Mouse (Mus musculus) liver, embryonic 14.5 days (tissue): Measurements from ENCODE around the gene Csrnp3. TPM values are rescaled to one million over a fixed set of nuclear protein-coding genes. Genes with fewer than 3 reads are reported as not detected.

Source experiments
- ATAC-seq: fragments of 200-750 bp; cut with Nextera tagmentation; 2 replicates; pipeline ENCODE4 v1.8.0; 2017; ENCODE audit warnings: moderate number of reproducible peaks, mild to moderate bottlenecking, moderate library complexity; ENCODE audit not compliant: insufficient read depth
- DNase-seq, 3 experiments: peaks; one replicate each; pipeline ENCODE4 v3.0.0-alpha.2; 2012 to 2013; ENCODE audit warnings: low read depth in 3 of 3, low spot score in 3 of 3
- H3K27ac ChIP-seq: fragments of 300-500 bp; sonication (generic); 2 replicates; pipeline ENCODE4 v1.5.1; 2014; ENCODE audit warnings: moderate library complexity, mild to moderate bottlenecking, control low read depth, inconsistent platforms
- H3K27me3 ChIP-seq: fragments of 300-500 bp; sonication (generic); 2 replicates; pipeline ENCODE4 v1.6.1; 2014; ENCODE audit warnings: mild to moderate bottlenecking, low read length, moderate library complexity; ENCODE audit not compliant: control insufficient read depth, insufficient read depth
- H3K36me3 ChIP-seq: fragments of 300-500 bp; sonication (generic); replicated peaks from 2 replicates; pipeline ENCODE4 v1.6.1; 2014; ENCODE audit warnings: low read depth; ENCODE audit not compliant: control insufficient read depth, insufficient read depth
- H3K4me1 ChIP-seq, 2 experiments: fragments of 200-500 bp in 1 of 2; fragments of 300-500 bp in 1 of 2; sonication (generic) in 1 of 2; replicated peaks; 2 replicates each; pipeline ENCODE4 v1.6.1; 2012 to 2014; ENCODE audit warnings: antibody characterized with exemption in 1 of 2, inconsistent platforms in 1 of 2, low read length in 1 of 2; ENCODE audit not compliant: control insufficient read depth in 2 of 2, insufficient read depth in 2 of 2
- H3K4me2 ChIP-seq: fragments of 300-500 bp; sonication (generic); 2 replicates; pipeline ENCODE4 v1.6.1; 2014; ENCODE audit warnings: low read depth, mild to moderate bottlenecking, control low read depth, moderate library complexity
- H3K4me3 ChIP-seq, 2 experiments: fragments of 200-500 bp in 1 of 2; fragments of 300-500 bp in 1 of 2; sonication (generic) in 1 of 2; 2 replicates each; pipeline ENCODE4 v1.5.1; 2012 to 2014; ENCODE audit warnings: low read depth in 2 of 2, low read length in 2 of 2, mild to moderate bottlenecking in 2 of 2, control low read depth in 1 of 2, inconsistent platforms in 1 of 2, moderate library complexity in 1 of 2; ENCODE audit not compliant: insufficient read depth in 1 of 2
- H3K9ac ChIP-seq: fragments of 300-500 bp; sonication (generic); replicated peaks from 2 replicates; pipeline ENCODE4 v1.6.1; 2014; ENCODE audit warnings: mild to moderate bottlenecking, control low read depth, moderate library complexity
- H3K9me3 ChIP-seq: fragments of 300-500 bp; sonication (generic); 2 replicates; pipeline ENCODE4 v1.6.1; 2016; ENCODE audit warnings: low read length, mixed read lengths; ENCODE audit not compliant: control insufficient read depth
- CTCF ChIP-seq: IDR thresholded peaks from 2 replicates; pipeline ENCODE4 v1.5.1; 2016; ENCODE audit warnings: antibody characterized with exemption, low read depth, control low read depth
- EP300 ChIP-seq: IDR thresholded peaks from 2 replicates; pipeline ENCODE4 v1.6.1; 2016; ENCODE audit warnings: antibody characterized with exemption, low read depth
- WGBS: fragments of 180-500 bp; shearing (Covaris S2); extraction: QIAGEN DNeasy Blood & Tissue Kit; methylation state at CpG from one replicate; pipeline ENCODE4 v1.1.7; 2014; ENCODE audit not compliant: insufficient replicate concordance; 5-methylcytosine and 5-hydroxymethylcytosine counted together
- polyA plus RNA-seq, 2 experiments: library from polyadenylated mRNA; depleted of rRNA in 1 of 2; stranded (reverse) in 1 of 2; unstranded in 1 of 2; fragments of >200 nt; fragmentation: Nextera tagmentation in 1 of 2; extraction: Ambion mirVana in 1 of 2; gene quantifications; 2 replicates each; pipeline versions ENCODE4 v1.2.1 to v1.2.3; 2012 to 2014

The Csrnp3 gene
- polyA plus RNA-seq, 2 experiments: 0.02 TPM; not detected in 1

GRCm38 (mm10) chr2:65897084-65897483 is 51.5 kb downstream of the Csrnp3 start:
- TF ChIP-seq EP300: no peak
- H3K36me3 ChIP-seq: no peaks in the 10 kb centered on the region
- no peaks in the 10 kb centered on the region for H3K27me3 ChIP-seq
- no peaks in the 10 kb centered on the region for H3K9me3 ChIP-seq
- no peak overlapping the region for H3K4me2 ChIP-seq
- 63% methylated on average over 4 of the region's 4 CpGs for WGBS
- H3K9ac ChIP-seq: no peak overlapping the region
- ATAC-seq (no peak), DNase-seq (no peak)
- no peak overlapping the region for H3K4me3 ChIP-seq
- no peak overlapping the region for H3K27ac ChIP-seq
- H3K4me1 ChIP-seq: peaks cover 19% of the 10 kb centered on the region in 2 experiments

- no peak overlapping the region for H3K9ac ChIP-seq
- H3K4me3 ChIP-seq: no peak overlapping the region
- DNase-seq (no peak), ATAC-seq (no peak)
- H3K27ac ChIP-seq: no peak overlapping the region
- H3K27me3 ChIP-seq: no peaks in the 10 kb centered on the region
- no peaks in the 10 kb centered on the region for H3K36me3 ChIP-seq
- H3K9me3 ChIP-seq: no peaks in the 10 kb centered on the region
- no peak overlapping the region for H3K4me2 ChIP-seq
- WGBS: 54% methylated on average over 2 of the region's 2 CpGs
- H3K4me1 ChIP-seq: peaks cover under 1 to 4% of the 10 kb centered on the region in 2 experiments
- no peak for TF ChIP-seq EP300
- TF ChIP-seq CTCF: peak; percentile 2; the same call in 1 of the 2 replicates
These were observed 53.9 kb downstream of the Csrnp3 start for GRCm38 (mm10) chr2:65899478-65899877.

GRCm38 (mm10) chr2:65908526-65908925 is 63.0 kb downstream of the Csrnp3 start:
- Histone ChIP-seq H3K4me3 (no peak overlapping the region), H3K9me3 (no peaks in the 10 kb centered on the region), H3K27me3 (no peaks in the 10 kb centered on the region), H3K9ac (no peak overlapping the region), H3K36me3 (no peaks in the 10 kb centered on the region), H3K4me2 (no peak overlapping the region), H3K4me1 (no peaks in the 10 kb centered on the region), H3K27ac (no peak overlapping the region)
- DNase-seq: no peak
- ATAC-seq: no peak
- WGBS: 65% methylated on average over 3 of the region's 3 CpGs
- TF ChIP-seq EP300 (no peak), CTCF (no peak)

GRCm38 (mm10) chr2:65909724-65910521 is 64.4 kb downstream of the Csrnp3 start:
- no peak for ATAC-seq
- DNase-seq: no peak
- H3K9ac ChIP-seq: no peak overlapping the region
- no peak for TF ChIP-seq CTCF
- no peak for TF ChIP-seq EP300
- 28% methylated on average over 13 of the region's 13 CpGs for WGBS
- H3K36me3 ChIP-seq: no peaks in the 10 kb centered on the region
- no peaks in the 10 kb centered on the region for H3K4me1 ChIP-seq
- no peak overlapping the region for H3K27ac ChIP-seq
- no peaks in the 10 kb centered on the region for H3K9me3 ChIP-seq
- H3K4me3 ChIP-seq: no peak overlapping the region
- H3K4me2 ChIP-seq: no peak overlapping the region
- no peaks in the 10 kb centered on the region for H3K27me3 ChIP-seq

GRCm38 (mm10) chr2:65915994-65916393 is 70.4 kb downstream of the Csrnp3 start:
- H3K9me3 ChIP-seq: no peaks in the 10 kb centered on the region
- peaks cover 0 to 8% of the 10 kb centered on the region in 2 experiments; a peak in 2 of 4 replicates for H3K4me1 ChIP-seq
- ATAC-seq: no peak
- H3K4me3 ChIP-seq: no peak overlapping the region
- DNase-seq: no peak
- no peaks in the 10 kb centered on the region for H3K36me3 ChIP-seq
- no peaks in the 10 kb centered on the region for H3K27me3 ChIP-seq
- no peak overlapping the region for H3K9ac ChIP-seq
- 11% methylated on average over 7 of the region's 7 CpGs for WGBS
- no peak overlapping the region for H3K27ac ChIP-seq
- H3K4me2 ChIP-seq: no peak overlapping the region
- no peak for TF ChIP-seq EP300
- TF ChIP-seq CTCF: no peak
